Mouse (Mus musculus): Measurements from ENCODE around the gene Tmem44.

Gene Tmem44

DNA sequence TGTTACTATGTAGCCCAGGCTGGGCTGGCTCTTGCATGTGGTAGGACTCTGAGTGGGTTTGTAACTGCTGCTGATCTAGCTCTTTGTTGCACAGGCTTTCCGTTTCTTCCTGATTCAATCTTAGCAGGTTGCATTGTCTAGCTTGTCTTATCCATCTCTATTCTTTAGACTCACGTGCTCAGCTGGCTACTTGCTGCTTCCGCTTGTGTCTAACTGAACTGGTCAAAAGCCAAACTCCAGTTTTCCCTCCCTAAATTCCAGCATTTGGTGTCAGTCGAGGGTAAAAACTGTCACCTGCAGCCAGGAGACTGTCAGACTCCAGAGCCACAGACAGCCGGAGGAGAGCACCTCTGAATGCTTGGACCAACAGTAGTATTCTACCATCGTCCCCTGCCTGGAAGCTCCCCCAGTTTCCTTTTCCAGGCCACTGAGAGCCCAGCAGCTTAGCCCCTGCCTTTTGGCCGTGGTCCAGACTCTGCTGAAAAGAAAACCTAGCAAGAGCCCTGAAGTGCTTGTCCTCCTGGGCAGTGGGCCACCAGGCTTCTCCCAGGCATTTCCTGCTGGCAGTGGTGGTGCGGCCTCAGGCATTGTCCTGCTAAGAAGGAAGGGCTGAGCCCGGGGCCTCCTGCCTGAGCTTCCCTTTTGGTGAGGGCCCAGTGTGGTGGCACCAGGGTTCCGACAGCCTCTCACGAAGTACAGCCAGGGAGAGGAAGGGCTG is 2.1 kb upstream of the Tmem44 start:
- DNase-seq = peak; percentile 97

DNA sequence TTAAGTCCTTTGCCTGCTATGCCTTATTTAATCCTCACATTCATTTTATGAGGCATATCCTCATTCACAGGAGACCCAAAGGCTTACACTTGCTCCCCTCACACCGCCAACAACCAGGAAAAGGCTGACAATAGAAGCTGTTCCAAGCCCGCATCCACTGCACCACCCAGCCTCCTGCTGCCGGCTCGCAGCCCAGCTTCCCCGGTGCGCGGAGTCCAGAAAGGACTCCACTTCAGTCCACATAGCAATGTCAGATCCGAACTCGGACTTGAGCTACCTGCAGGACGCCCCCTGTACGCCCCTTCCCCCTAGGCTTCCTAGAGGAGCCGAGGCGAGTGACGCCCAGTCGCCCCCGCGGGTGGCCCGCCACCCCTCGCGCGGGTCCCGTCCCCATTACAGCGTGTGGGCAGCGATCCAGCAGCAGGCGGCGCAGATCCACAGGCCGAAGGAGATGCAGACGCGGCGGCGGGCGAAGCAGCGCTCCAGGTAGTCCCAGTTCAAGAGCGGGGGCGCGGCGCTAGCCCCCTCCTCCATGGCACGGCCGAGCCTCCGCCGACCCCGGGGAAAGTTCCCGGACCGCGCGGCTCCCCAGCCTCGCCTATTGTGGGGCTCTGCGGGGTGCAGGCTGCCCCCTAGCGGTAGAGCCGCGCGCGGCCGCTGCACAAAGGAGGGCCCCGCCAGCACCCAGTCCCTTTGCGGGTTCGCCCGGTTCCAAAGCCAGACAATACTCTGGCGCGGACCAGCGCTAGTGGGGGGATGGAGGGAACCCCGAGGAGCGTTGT is 485 bp downstream of the Tmem44 start:
- DNase-seq = peak; percentile 83

GRCm38 (mm10) chr16:30549516-30549915 is 1.1 kb downstream of the Tmem44 start:
- DNase-seq = no peak

DNA sequence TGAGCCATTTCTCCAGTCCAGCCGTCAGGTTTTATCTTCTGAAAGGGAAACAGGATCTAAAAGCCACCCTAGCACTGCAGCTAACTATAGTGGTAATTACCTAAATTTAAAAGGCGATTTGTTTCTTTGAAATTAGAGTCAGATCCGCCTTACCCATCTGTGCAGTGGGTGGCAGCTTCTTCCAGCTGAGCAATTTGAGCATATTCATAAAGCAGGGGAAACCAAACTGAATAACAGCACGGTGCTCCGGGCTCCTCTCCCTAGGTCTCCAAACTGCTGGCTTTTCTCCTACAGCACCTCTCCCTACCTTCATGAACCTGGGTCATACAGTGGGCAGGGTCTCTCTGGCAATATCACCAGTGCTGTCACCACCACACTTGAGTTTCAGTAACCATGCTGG is 2.4 kb downstream of the Tmem44 start:
- DNase-seq = no peak

GRCm38 (mm10) chr16:30544693-30545092 is 5.9 kb downstream of the Tmem44 start:
- DNase-seq = no peak

DNA sequence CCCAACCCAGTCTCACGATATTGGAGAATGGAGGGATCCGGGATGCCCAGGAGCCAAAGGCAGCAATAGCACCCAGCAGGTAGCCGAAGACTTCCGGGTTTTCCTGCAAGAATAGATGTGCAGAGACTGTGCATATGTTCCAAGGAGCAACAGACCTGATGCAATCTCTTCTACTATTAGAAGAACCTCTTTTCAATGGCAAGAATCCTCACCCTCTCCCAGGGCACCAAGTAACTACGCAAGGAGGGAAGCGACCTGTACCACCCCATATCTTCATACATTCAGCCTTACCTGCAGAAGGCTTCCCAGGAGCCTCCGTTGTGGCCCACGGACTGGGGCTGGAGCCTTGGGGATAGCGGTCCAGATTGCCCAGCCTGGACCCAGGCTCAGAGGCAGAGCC is 7.3 kb downstream of the Tmem44 start:
- no peak for DNase-seq

GRCm38 (mm10) chr16:30542826-30543225 is 7.8 kb downstream of the Tmem44 start:
- peak; percentile 52 for DNase-seq

- no peak for DNase-seq
Measured at GRCm38 (mm10) chr16:30540107-30541001, 10.3 kb downstream of the Tmem44 start.

DNA sequence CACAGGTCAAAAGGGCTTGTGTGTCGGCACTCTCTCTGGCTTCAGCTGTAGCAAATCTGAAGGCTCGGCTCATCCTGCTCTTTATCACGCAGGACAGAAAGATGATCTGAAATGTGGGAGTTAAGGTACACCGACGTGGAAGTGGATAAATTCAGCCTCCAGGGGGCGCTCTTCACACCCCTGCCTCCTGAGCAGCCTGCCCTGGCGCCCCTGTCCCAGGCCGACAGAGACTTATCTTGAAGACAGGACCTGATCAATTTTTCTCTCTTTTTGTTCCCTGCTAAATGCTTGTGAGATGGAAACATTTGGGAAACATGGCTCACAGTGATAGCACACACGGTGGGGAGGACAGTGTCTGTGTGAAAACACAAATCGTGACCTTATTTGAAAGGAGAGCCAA is 11.2 kb downstream of the Tmem44 start:
- peak; percentile 77 for DNase-seq

GRCm38 (mm10) chr16:30535075-30535474 is 15.6 kb downstream of the Tmem44 start:
- DNase-seq = no peak

- DNase-seq = no peak
Measured at GRCm38 (mm10) chr16:30533592-30533991, 17.1 kb downstream of the Tmem44 start.

DNA sequence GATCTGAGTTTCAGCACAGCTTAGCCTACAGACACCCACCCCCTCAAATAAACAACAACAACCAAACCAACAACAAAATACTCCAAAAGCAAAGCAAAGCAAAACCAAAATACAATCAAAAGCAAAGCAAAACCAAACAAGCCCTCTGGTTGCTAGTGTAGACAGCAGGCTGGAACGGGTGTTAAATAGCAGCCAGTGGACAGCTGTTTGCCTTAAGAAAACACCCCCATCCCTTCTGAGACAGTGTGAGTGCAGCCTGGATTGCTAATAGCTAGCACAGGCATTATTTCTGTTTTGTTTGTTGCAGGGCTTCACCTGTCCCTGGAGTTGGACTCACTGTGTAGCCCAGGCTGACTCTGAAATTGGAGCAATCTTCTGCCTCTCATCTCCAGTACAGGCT is 17.7 kb downstream of the Tmem44 start:
- DNase-seq = no peak

GRCm38 (mm10) chr16:30531761-30532406 is 18.8 kb downstream of the Tmem44 start:
- DNase-seq = peak; percentile 56

- DNase-seq = no peak
Measured at GRCm38 (mm10) chr16:30530815-30531214, 19.8 kb downstream of the Tmem44 start.

GRCm38 (mm10) chr16:30528386-30528785 is 22.3 kb downstream of the Tmem44 start:
- DNase-seq = no peak

- no peak for DNase-seq
Measured at GRCm38 (mm10) chr16:30527889-30528288, 22.8 kb downstream of the Tmem44 start.

DNA sequence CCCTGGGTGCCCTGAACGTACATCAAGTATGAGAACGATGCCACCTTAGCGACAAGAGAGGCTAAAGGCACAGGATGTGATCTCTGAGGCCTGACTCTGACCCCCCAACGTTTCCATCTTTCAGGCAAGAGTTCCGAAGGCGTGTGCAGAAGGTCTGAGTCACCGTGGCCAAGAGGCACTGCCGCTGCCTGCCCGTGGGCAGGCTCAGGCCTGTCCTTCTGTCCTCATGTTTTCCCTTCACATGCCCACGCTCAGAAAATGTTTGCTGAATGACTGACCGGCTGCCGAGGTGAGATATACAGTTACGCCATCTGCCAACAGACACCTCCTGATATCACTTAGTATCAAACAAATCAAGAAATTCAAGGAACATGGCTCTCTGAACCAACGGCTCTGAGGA is 24.9 kb downstream of the Tmem44 start:
- no peak for DNase-seq

DNA sequence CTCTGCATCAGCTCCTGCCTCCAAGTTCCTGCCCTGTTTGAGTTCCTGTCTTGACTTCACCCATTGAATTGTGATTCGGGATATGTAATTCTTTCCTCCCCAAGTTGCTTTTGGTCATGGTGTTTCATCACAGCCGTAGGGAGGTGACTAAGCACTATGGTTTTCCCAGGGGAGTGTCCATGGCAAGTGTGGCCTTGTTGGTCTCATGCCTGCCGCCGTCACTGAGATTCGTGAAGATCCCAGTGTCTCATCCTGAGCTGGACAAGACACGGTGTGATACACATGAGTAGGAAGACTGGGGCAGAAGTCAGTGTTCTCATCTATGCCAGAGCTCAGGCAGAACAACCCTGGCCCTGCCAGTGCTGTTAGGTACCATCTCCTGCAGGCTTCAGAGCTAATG is 26.2 kb downstream of the Tmem44 start:
- no peak for DNase-seq

- no peak for DNase-seq
Measured at GRCm38 (mm10) chr16:30522253-30522940, 28.2 kb downstream of the Tmem44 start.

- DNase-seq = no peak
Measured at GRCm38 (mm10) chr16:30521147-30521546, 29.5 kb downstream of the Tmem44 start.

- DNase-seq = peak; percentile 93
Measured at GRCm38 (mm10) chr16:30520361-30520823, 30.2 kb downstream of the Tmem44 start.

- DNase-seq = peak; percentile 66
Measured at GRCm38 (mm10) chr16:30518635-30519034, 32.0 kb downstream of the Tmem44 start.
